Mouse (Mus musculus): ENCODE measurements around the gene Snrpa.

DNA sequence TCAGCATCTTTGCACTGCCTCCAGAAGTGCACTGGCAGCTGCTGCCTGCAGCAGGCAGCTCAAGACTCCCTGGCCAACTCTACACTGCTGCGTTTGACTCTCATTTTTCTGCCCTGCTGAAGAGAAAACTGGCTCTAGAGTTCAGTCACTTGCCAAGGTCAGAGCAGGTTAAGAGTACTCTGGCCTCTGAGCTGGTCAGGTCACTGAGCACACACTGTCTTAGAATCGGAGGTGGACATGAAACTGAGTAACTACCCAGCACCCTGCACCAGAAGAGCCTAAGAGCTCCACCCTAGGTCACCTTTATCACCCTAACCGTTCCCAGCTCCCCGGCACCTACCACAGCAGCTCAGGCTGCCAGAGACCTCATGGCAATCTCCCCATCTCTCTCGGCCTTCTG, 10.1 kb downstream of the Snrpa start:
- no peak for TF ChIP-seq ETS1 (conservative IDR thresholded peaks at IDR 0.05; ENCODE audit: low read depth, low read length)
- no peak; the same call in 1 of the 2 replicates for TF ChIP-seq POLR2A (IDR thresholded peaks at IDR 0.05; ENCODE audit: low read depth, low read length)
- TF ChIP-seq EP300 (IDR thresholded peaks at IDR 0.05; ENCODE audit: low read length), result no peak
- no peak for TF ChIP-seq NELFE (IDR thresholded peaks at IDR 0.05; ENCODE audit: low read depth, low read length)
- no peak for TF ChIP-seq CTCF (conservative IDR thresholded peaks at IDR 0.05 in 1 of 2, IDR thresholded peaks at IDR 0.05 in 1 of 2; ENCODE audit: low read depth in 2 of 2, low read length in 2 of 2)
- no peak for TF ChIP-seq CHD2 (IDR thresholded peaks at IDR 0.05; ENCODE audit: low read length)
- no peak for TF ChIP-seq KAT2A (IDR thresholded peaks at IDR 0.05; ENCODE audit: insufficient replicate concordance, low read length)
- no peak for TF ChIP-seq MAFK (IDR thresholded peaks at IDR 0.05; ENCODE audit: insufficient replicate concordance, low read length)
- no peak for TF ChIP-seq SMC3 (IDR thresholded peaks at IDR 0.05; ENCODE audit: low read depth, low read length)
- no peak for TF ChIP-seq E2F4 (IDR thresholded peaks at IDR 0.05; ENCODE audit: insufficient replicate concordance, low read depth, low read length)

Measured in CH12.LX (cell line).